Comparison of ENCODE assay signal across 8 mouse cellular contexts in the genomic region with DNA sequence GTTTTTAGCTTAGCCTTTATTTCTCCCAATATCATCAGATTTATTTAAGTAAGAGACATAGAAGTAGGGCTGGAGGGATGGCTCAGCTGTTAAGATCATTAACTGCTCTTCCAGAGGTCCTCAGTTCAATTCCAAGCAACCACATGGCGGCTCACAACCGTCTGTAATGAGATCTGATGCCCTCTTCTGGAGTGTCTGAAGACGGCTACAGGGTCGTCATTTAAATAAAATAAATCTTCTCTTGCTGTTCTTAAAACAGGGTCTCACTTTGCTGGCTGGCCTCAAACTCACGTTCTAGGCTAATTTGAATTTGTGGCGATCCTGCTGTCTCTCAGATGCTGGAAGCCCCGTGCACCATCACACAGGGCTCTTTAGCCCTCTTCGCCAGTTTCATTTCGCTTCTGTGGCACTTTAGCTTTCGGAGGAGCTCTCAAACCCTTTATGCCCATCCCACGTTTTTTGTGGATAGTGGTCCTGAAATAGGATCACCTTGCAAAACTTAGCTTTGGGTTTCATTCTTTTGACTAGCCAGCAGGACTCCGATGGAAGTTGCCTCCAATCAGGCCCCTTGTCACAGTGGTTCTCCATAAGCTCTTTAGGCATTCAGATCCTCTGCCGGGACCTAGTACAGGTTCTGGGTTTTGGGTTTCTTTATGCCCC. TPM values are rescaled to one million over a fixed set of nuclear protein-coding genes. Genes with fewer than 3 reads are reported as not detected.
DNase-seq lines count a peak whose midpoint lies in the region; ATAC-seq lines count a peak whose summit lies in the region.

No protein-coding gene starts in this region.

- H3K4me3 ChIP-seq in heart, embryonic 15.5 days: peak overlapping the region; percentile 82
- H3K4me3 ChIP-seq in brown adipose tissue, adult 24 weeks (ENCODE audit: insufficient read depth, low read depth, low read length): peak overlapping the region; percentile 73
- peak overlapping the region; percentile 68 for H3K4me3 ChIP-seq in hindbrain, embryonic 15.5 days
- H3K4me3 ChIP-seq in midbrain, embryonic 13.5 days (replicated peaks): peak overlapping the region; percentile 62

- ATAC-seq in heart, embryonic 15.5 days (replicated peaks; ENCODE audit: insufficient number of reproducible peaks, insufficient read depth, low FRiP score, low read depth): no peak
- 0 out of 2 replicates have a peak, but pooled peaks have one; percentile 9 for ATAC-seq in hindbrain, embryonic 15.5 days (ENCODE audit: low FRiP score, low read depth)
- 0 out of 2 replicates have a peak, but pooled peaks have one; percentile 7 for ATAC-seq in midbrain, embryonic 13.5 days

- peaks cover 6% of the 10 kb centered on the region for H3K4me1 ChIP-seq in heart, embryonic 15.5 days (replicated peaks)
- peaks cover 3% of the 10 kb centered on the region; the same call in 1 of the 2 replicates for H3K4me1 ChIP-seq in brown adipose tissue, adult 24 weeks (ENCODE audit: control insufficient read depth, insufficient read depth, insufficient read length, low read length)
- peaks cover 13% of the 10 kb centered on the region for H3K4me1 ChIP-seq in hindbrain, embryonic 15.5 days (replicated peaks)
- H3K4me1 ChIP-seq in midbrain, embryonic 13.5 days (replicated peaks): peaks cover 20% of the 10 kb centered on the region

- peak overlapping the region; percentile 91 for H3K4me2 ChIP-seq in heart, embryonic 15.5 days
- H3K4me2 ChIP-seq in hindbrain, embryonic 15.5 days: peak overlapping the region; percentile 59
- peak overlapping the region; percentile 81 for H3K4me2 ChIP-seq in midbrain, embryonic 13.5 days (replicated peaks)

- no peaks in the 10 kb centered on the region for H3K9me3 ChIP-seq in heart, embryonic 15.5 days (replicated peaks)
- no peaks in the 10 kb centered on the region for H3K9me3 ChIP-seq in hindbrain, embryonic 15.5 days
- no peaks in the 10 kb centered on the region for H3K9me3 ChIP-seq in midbrain, embryonic 13.5 days

- intact Hi-C loops in heart, postnatal 25 days (cut with DNase I): loop anchor here (10.0 kb wide), 1 partner anchor 211 kb away; no protein-coding TSS in a partner anchor

- H3K36me3 ChIP-seq in heart, embryonic 15.5 days: no peaks in the 10 kb centered on the region
- no peaks in the 10 kb centered on the region for H3K36me3 ChIP-seq in hindbrain, embryonic 15.5 days
- H3K36me3 ChIP-seq in midbrain, embryonic 13.5 days: no peaks in the 10 kb centered on the region

- H3K27me3 ChIP-seq in heart, embryonic 15.5 days: no peaks in the 10 kb centered on the region
- H3K27me3 ChIP-seq in hindbrain, embryonic 15.5 days: no peaks in the 10 kb centered on the region
- H3K27me3 ChIP-seq in midbrain, embryonic 13.5 days: no peaks in the 10 kb centered on the region

- H3K9ac ChIP-seq in heart, embryonic 15.5 days: peak overlapping the region; percentile 74
- peak overlapping the region; percentile 42 for H3K9ac ChIP-seq in hindbrain, embryonic 15.5 days
- peak overlapping the region; percentile 54 for H3K9ac ChIP-seq in midbrain, embryonic 13.5 days (replicated peaks)

- peak overlapping the region; percentile 73 for H3K27ac ChIP-seq in heart, embryonic 15.5 days
- H3K27ac ChIP-seq in brown adipose tissue, adult 24 weeks (replicated peaks; ENCODE audit: low read depth, low read length): peak overlapping the region; percentile 39
- H3K27ac ChIP-seq in hindbrain, embryonic 15.5 days (replicated peaks): peak overlapping the region; percentile 37
- H3K27ac ChIP-seq in midbrain, embryonic 13.5 days: peak overlapping the region; percentile 87

- no peak for DNase-seq in heart, postnatal 25 days (ENCODE audit: low spot score)
- peak; percentile 57 for DNase-seq in CD4-positive helper T cell, adult 2 months (ENCODE audit: low read depth, low spot score)
- no peak for DNase-seq in right cerebral cortex, postnatal 25 days
- DNase-seq in left cerebral cortex, adult 8-10 months (ENCODE audit: low spot score in 2 of 2): no peak

- WGBS in heart, embryonic 15.5 days: 13% methylated on average over 13 of the region's 13 CpGs
- WGBS in hindbrain, embryonic 15.5 days: 8% methylated on average over 13 of the region's 13 CpGs
- 10% methylated on average over 13 of the region's 13 CpGs for WGBS in midbrain, embryonic 13.5 days

RNA-seq across cellular contexts. Expression of a gene that starts 0.5 kb away (rescaled TPM):
- polyA plus RNA-seq in heart, embryonic 15.5 days (2015; fragmentation: Nextera tagmentation; extraction: Ambion mirVana): 31.9 and 40.5 TPM in 2 replicates
- total RNA-seq in heart, postnatal 25 days (2021): 10 to 100 TPM; 10.9 to 15.3 TPM
- polyA plus RNA-seq in brown adipose tissue, adult 24 weeks (2012; ENCODE audit: insufficient read depth, insufficient read length, missing spikeins): 19.7 and 33.2 TPM in 2 replicates
- 58.3 and 60.5 TPM in 2 replicates for polyA plus RNA-seq in hindbrain, embryonic 15.5 days (2015; fragmentation: Nextera tagmentation; extraction: Ambion mirVana)
- polyA plus RNA-seq in midbrain, embryonic 13.5 days (2015; fragmentation: Nextera tagmentation; extraction: Ambion mirVana): 59.3 and 59.8 TPM in 2 replicates
- total RNA-seq in left cerebral cortex, adult 8-10 months (2022): 10 to 100 TPM; 32.2 to 37.7 (median 34.1) TPM

RNA-seq across cellular contexts. Expression of a gene that starts 41.0 kb away (rescaled TPM):
- 8.3 and 35.1 TPM in 2 replicates for polyA plus RNA-seq in heart, embryonic 15.5 days (2015; fragmentation: Nextera tagmentation; extraction: Ambion mirVana)
- total RNA-seq in heart, postnatal 25 days (2021): under 1 TPM; 0.36 to 0.52 TPM
- not detected in 2 replicates for polyA plus RNA-seq in brown adipose tissue, adult 24 weeks (2012; ENCODE audit: insufficient read depth, insufficient read length, missing spikeins)
- polyA plus RNA-seq in hindbrain, embryonic 15.5 days (2015; fragmentation: Nextera tagmentation; extraction: Ambion mirVana): 26.1 and 33.9 TPM in 2 replicates
- polyA plus RNA-seq in midbrain, embryonic 13.5 days (2015; fragmentation: Nextera tagmentation; extraction: Ambion mirVana): 39.1 and 57.5 TPM in 2 replicates
- 1 to 10 TPM; 1.3 to 2.2 (median 1.6) TPM for total RNA-seq in left cerebral cortex, adult 8-10 months (2022)

RNA-seq across cellular contexts. Expression of a gene that starts 53.0 kb away (rescaled TPM):
- polyA plus RNA-seq in heart, embryonic 15.5 days (2015; fragmentation: Nextera tagmentation; extraction: Ambion mirVana): 1.2 and 1.3 TPM in 2 replicates
- 1 to 10 TPM; 1.5 to 2.5 TPM for total RNA-seq in heart, postnatal 25 days (2021)
- 0.25 and 1.5 TPM in 2 replicates for polyA plus RNA-seq in brown adipose tissue, adult 24 weeks (2012; ENCODE audit: insufficient read depth, insufficient read length, missing spikeins)
- 0.09 and 0.32 TPM in 2 replicates for polyA plus RNA-seq in hindbrain, embryonic 15.5 days (2015; fragmentation: Nextera tagmentation; extraction: Ambion mirVana)
- polyA plus RNA-seq in midbrain, embryonic 13.5 days (2015; fragmentation: Nextera tagmentation; extraction: Ambion mirVana): not detected in 2 replicates
- total RNA-seq in left cerebral cortex, adult 8-10 months (2022): 1 to 10 TPM in 1 of 4 experiments, under 1 TPM in 3; 0.36 to 1.4 (median 0.64) TPM

Comparison
In these comparisons a context has a peak if more than half of its experiments do, and no peak if none do; other contexts are left out.
1. H3K27ac ChIP-seq: peak in every context shown above with its lines; median percentile 87 in midbrain, embryonic 13.5 days; 73 in heart, embryonic 15.5 days; 39 in brown adipose tissue, adult 24 weeks; 37 in hindbrain, embryonic 15.5 days.